Comparison of ENCODE assay signal across 13 mouse cellular contexts in genomic region chr1:11996297-11996878, GRCm38 (mm10).
"Had no signal": no experiment of that assay in that cellular context is flagged by ENCODE, and none has a peak within 500 bp of the region (broad histone marks: within the 10 kb centered on the region; RNA-seq: fewer than 3 reads in every experiment).

No protein-coding gene starts in this region.

- H3K4me3 ChIP-seq: layer of hippocampus, adult 2 months; midbrain, embryonic 12.5 days had no signal

- H3K36me3 ChIP-seq: midbrain, embryonic 12.5 days had no signal

- DNase-seq: kidney, adult 18-20 months; kidney, postnatal 10 days; kidney, postnatal 4 days; lung, adult 18-20 months; lung, postnatal 36 days; right cerebral cortex, adult 18-20 months; right cerebral cortex, postnatal 25 days; thymus, postnatal 4 days had no signal

- H3K27ac ChIP-seq: liver, embryonic 14.5 days; midbrain, embryonic 12.5 days had no signal

- H3K9ac ChIP-seq: liver, embryonic 14.5 days; midbrain, embryonic 12.5 days had no signal

- ATAC-seq: lung, postnatal 0 days; midbrain, embryonic 16.5 days had no signal

- H3K9me3 ChIP-seq: midbrain, embryonic 12.5 days had no signal

- H3K4me2 ChIP-seq: midbrain, embryonic 12.5 days had no signal

- H3K27me3 ChIP-seq: midbrain, embryonic 12.5 days had no signal
